Mouse (Mus musculus): ENCODE measurements around the gene Evi2b. TPM values are rescaled to one million over a fixed set of nuclear protein-coding genes. Genes with fewer than 3 reads are reported as not detected.

The Evi2b gene
- polyA plus RNA-seq, 1 experiment from 2014 or later, result 8.5 TPM

GRCm38 (mm10) chr11:79468097-79468496, 55.5 kb downstream of the Evi2b start:
- WGBS (ENCODE audit: insufficient replicate concordance), result 70% methylated on average over 1 of the region's 1 CpGs
- no peak for ATAC-seq (ENCODE audit: low read depth)
- Histone ChIP-seq H3K9ac (ENCODE audit: low read depth, low read length) (no peak overlapping the region), H3K36me3 (ENCODE audit: control insufficient read depth, insufficient read depth) (no peaks in the 10 kb centered on the region), H3K9me3 (replicated peaks; ENCODE audit: control insufficient read depth, low read length) (no peaks in the 10 kb centered on the region), H3K4me3 (ENCODE audit: low read depth, low read length) (no peak overlapping the region), H3K27me3 (ENCODE audit: control insufficient read depth, insufficient read depth, low read depth, low read length) (no peaks in the 10 kb centered on the region), H3K4me1 (ENCODE audit: control insufficient read depth, low read depth, low read length) (no peaks in the 10 kb centered on the region), H3K27ac (ENCODE audit: low read length) (no peak overlapping the region), H3K4me2 (ENCODE audit: low read depth, low read length) (no peak overlapping the region)

Other genes starting within 250 kb of the Evi2b start
- not detected in 2 replicates for gene Gm9964, start 226.9 kb downstream of the Evi2b start, polyA plus RNA-seq (2015; fragmentation: Nextera tagmentation; extraction: Ambion mirVana)
- gene Nf1, start 184.1 kb downstream of the Evi2b start, polyA plus RNA-seq (2015; fragmentation: Nextera tagmentation; extraction: Ambion mirVana), result 1.1 and 1.3 TPM in 2 replicates
- not detected in 2 replicates for gene Omg, start 19.7 kb downstream of the Evi2b start, polyA plus RNA-seq (2015; fragmentation: Nextera tagmentation; extraction: Ambion mirVana)
- gene Evi2, start 6.8 kb upstream of the Evi2b start, polyA plus RNA-seq (2015; fragmentation: Nextera tagmentation; extraction: Ambion mirVana), result 0.59 and 0.63 TPM in 2 replicates
- gene Evi2a, start 6.8 kb upstream of the Evi2b start, polyA plus RNA-seq (2015; fragmentation: Nextera tagmentation; extraction: Ambion mirVana), result 5.5 and 5.7 TPM in 2 replicates
- gene Rab11fip4, start 67.5 kb upstream of the Evi2b start, polyA plus RNA-seq (2015; fragmentation: Nextera tagmentation; extraction: Ambion mirVana), result 1.1 and 1.3 TPM in 2 replicates

Measured in liver, embryonic 16.5 days (tissue).